Mouse (Mus musculus): Measurements from ENCODE around the gene Nfam1. TPM values are rescaled to one million over a fixed set of nuclear protein-coding genes. Genes with fewer than 3 reads are reported as not detected.
A peak's percentile ranks its signal among the peaks of the same experiment; 100 is the strongest.

Nfam1 gene
- polyA plus RNA-seq, 1 experiment from 2014 or later, result 2.2 TPM

DNA sequence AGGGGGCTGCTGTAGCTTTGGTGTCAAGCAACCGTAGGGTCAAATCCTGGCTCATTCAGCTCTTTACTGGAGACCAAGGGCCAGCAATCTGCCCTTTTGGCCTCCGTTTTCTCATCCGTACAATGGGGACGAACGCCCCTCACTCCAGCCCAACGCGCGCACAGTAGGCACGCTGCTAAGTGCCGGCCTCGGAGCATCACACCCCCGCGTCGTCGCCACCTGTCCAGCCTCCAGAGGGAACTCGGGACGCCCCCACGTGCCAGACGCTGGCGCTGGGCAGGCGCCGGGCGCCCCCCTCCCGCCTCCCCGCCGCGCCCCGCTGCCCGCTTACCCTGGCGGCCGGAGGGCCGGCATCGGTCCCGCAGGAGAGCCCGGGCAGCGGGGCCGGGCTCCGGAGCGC is 70.0 kb downstream of the Nfam1 start:
- peak overlapping the region; percentile 64 for H3K4me2 ChIP-seq (replicated peaks)
- H3K27ac ChIP-seq, result peak overlapping the region; percentile 79
- ATAC-seq (ENCODE audit: low FRiP score), result no peak
- peaks cover 68% of the 10 kb centered on the region for H3K4me1 ChIP-seq
- H3K4me3 ChIP-seq, result peak overlapping the region; percentile 55
- H3K27me3 ChIP-seq, result peaks cover 82% of the 10 kb centered on the region
- WGBS, result 2% methylated on average over 39 of the region's 39 CpGs
- H3K9ac ChIP-seq, result peak overlapping the region; percentile 78
- no peaks in the 10 kb centered on the region for H3K9me3 ChIP-seq (replicated peaks)
- H3K36me3 ChIP-seq, result no peaks in the 10 kb centered on the region

DNA sequence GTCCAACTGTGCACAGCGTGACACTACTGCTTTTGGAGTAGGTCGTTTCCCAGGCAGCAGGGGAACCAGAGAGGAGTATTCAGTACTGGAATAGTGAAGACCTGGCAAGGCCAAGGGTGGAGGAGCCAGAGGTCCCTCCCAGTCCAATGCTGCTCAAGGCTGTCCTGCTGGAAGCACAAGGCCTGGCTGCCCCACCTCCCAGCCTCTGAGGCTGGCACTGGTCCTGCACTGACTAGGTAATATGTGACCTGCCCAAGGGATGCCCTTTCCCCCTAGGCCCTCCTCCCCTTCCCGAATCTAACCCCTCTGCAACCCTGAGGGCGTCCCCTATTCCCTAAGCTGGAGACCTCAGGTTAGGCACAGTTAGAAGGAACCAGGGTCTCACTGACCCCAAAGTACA is 70.6 kb downstream of the Nfam1 start:
- Histone ChIP-seq H3K4me1 (peaks cover 68% of the 10 kb centered on the region), H3K36me3 (no peaks in the 10 kb centered on the region), H3K9me3 (replicated peaks) (no peaks in the 10 kb centered on the region), H3K27ac (peak overlapping the region; percentile 79), H3K27me3 (peaks cover 76% of the 10 kb centered on the region), H3K4me3 (peak overlapping the region; percentile 55), H3K9ac (peak overlapping the region; percentile 78; the same call in 1 of the 2 replicates), H3K4me2 (replicated peaks) (peak overlapping the region; percentile 64)
- ATAC-seq (ENCODE audit: low FRiP score), result no peak
- 31% methylated on average over 4 of the region's 4 CpGs for WGBS

DNA sequence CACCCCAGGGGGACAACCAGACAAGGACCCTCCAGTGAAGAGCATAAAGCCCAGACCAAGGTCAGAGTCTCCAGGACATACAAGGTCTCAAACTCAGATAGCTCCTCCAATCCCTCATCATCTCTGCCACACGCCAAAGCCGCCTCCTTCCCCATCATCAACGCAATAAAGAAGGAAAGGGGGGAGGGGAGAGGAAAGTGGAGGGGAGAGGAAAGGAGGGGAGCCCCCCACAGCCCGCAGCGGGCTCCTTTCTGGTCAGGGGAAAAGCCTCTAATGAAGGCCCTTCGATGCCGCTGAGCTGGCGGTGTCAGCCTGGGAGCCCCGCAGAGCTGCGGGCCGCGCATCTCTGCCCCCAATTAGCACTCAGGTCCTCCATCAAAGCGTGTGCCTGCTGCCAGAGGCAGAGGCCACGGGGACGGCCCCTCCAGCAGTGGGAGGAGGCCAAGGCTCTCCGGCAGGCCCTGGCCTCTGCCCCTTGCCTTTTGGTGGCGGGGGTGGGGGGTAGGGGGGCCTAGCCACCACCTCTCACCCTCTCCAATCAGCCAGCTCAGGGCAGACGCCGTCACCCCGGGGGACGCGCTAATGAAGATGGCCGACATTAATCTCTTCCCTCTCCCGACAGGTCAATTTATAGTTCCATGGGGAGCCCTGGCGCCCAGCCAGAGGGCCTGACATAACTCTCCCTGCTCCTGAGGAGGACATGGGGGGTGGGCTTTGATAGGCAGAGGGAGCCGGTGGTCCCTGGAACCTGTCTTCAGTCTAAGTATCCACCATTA is 72.1 kb downstream of the Nfam1 start:
- ATAC-seq (ENCODE audit: low FRiP score), result peak; percentile 41
- Histone ChIP-seq H3K9ac (peak overlapping the region; percentile 53; the same call in 1 of the 2 replicates), H3K4me3 (peak overlapping the region; percentile 24), H3K9me3 (replicated peaks) (no peaks in the 10 kb centered on the region), H3K4me1 (peaks cover 80% of the 10 kb centered on the region), H3K27me3 (peaks cover 75% of the 10 kb centered on the region), H3K36me3 (no peaks in the 10 kb centered on the region), H3K27ac (peak overlapping the region; percentile 74), H3K4me2 (replicated peaks) (peak overlapping the region; percentile 64)
- under 1% methylated on average over 21 of the region's 26 CpGs for WGBS

- H3K9ac ChIP-seq, result peak overlapping the region; percentile 35; the same call in 1 of the 2 replicates
- H3K9me3 ChIP-seq (replicated peaks), result no peaks in the 10 kb centered on the region
- no peak overlapping the region for H3K4me3 ChIP-seq
- no peak for ATAC-seq (ENCODE audit: low FRiP score)
- peak overlapping the region; percentile 64; the same call in 1 of the 2 replicates for H3K27ac ChIP-seq
- H3K4me1 ChIP-seq, result peaks cover 86% of the 10 kb centered on the region
- peak overlapping the region; percentile 41 for H3K4me2 ChIP-seq (replicated peaks)
- H3K27me3 ChIP-seq, result peaks cover 75% of the 10 kb centered on the region
- WGBS, result 60% methylated on average over 12 of the region's 12 CpGs
- no peaks in the 10 kb centered on the region for H3K36me3 ChIP-seq
Observed at GRCm38 (mm10) chr15:82959151-82959550, 74.0 kb downstream of the Nfam1 start.

DNA sequence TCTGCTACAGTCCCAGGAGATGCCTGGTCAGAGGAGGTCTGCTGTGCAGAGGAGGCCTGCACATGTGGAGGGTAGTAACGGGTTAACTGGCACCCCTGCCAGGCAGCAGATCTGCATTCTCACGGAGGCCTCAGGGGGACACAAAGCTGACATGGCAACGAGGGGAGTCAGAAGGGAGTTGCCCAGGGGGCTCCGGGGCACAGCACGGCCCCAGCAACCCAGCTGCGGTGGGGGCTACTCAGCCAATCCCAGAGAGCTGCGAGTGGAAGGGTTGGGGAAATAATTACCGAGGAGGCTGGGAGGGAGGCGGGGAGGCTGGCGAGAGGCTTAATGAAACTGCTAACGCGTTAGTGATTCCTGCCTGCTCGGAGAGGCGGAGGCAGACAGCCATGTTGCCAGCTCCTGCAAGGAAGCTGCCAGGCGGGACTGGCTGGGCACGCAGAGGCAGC is 74.8 kb downstream of the Nfam1 start:
- Histone ChIP-seq H3K9ac (peak overlapping the region; percentile 14; the same call in 1 of the 2 replicates), H3K36me3 (no peaks in the 10 kb centered on the region), H3K4me2 (replicated peaks) (peak overlapping the region; percentile 41), H3K4me3 (peak overlapping the region; percentile 12; the same call in 1 of the 2 replicates), H3K4me1 (peaks cover 92% of the 10 kb centered on the region), H3K27ac (peak overlapping the region; percentile 64), H3K9me3 (replicated peaks) (no peaks in the 10 kb centered on the region), H3K27me3 (peaks cover 84% of the 10 kb centered on the region)
- ATAC-seq (ENCODE audit: low FRiP score), result peak; percentile 57
- 2% methylated on average over 16 of the region's 16 CpGs for WGBS

- no peaks in the 10 kb centered on the region for H3K36me3 ChIP-seq
- no peak overlapping the region for H3K9ac ChIP-seq
- ATAC-seq (ENCODE audit: low FRiP score), result no peak
- peaks cover 92% of the 10 kb centered on the region for H3K4me1 ChIP-seq
- H3K27ac ChIP-seq, result no peak overlapping the region
- H3K4me3 ChIP-seq, result no peak overlapping the region
- WGBS, result 64% methylated on average over 4 of the region's 4 CpGs
- no peaks in the 10 kb centered on the region for H3K9me3 ChIP-seq (replicated peaks)
- H3K27me3 ChIP-seq, result peaks cover 79% of the 10 kb centered on the region
- no peak overlapping the region for H3K4me2 ChIP-seq (replicated peaks)
Observed at GRCm38 (mm10) chr15:82956721-82957120, 76.4 kb downstream of the Nfam1 start.

DNA sequence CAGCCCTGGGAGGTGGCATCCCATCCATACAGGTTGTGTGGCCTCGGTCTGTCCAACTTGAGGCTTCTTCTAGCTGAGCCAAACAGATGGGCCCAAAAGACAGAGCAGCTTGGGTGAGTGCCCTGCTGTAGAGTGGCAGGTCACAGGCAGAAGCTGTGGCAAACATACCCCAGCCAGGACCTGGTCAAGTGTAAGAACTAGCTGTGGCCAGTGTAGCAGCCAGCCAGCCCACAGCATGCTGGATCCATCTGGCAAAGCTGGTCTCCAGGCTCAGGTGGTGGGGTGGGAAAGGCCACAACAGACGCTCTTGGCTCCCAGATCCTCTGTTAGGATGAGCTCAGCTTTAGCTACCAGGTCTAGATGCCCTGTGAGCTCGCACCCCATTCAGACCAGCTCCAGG is 76.8 kb downstream of the Nfam1 start:
- H3K9ac ChIP-seq, result no peak overlapping the region

GRCm38 (mm10) chr15:82955286-82955685 is 77.8 kb downstream of the Nfam1 start:
- no peak for ATAC-seq (ENCODE audit: low FRiP score)
- peaks cover 90% of the 10 kb centered on the region for H3K4me1 ChIP-seq
- H3K27me3 ChIP-seq, result peaks cover 79% of the 10 kb centered on the region
- whole genome bisulfite sequencing, result 91% methylated on average over 8 of the region's 8 CpGs
- H3K9ac ChIP-seq, result no peak overlapping the region
- no peak overlapping the region for H3K27ac ChIP-seq
- no peaks in the 10 kb centered on the region for H3K36me3 ChIP-seq
- no peaks in the 10 kb centered on the region for H3K9me3 ChIP-seq (replicated peaks)
- no peak overlapping the region for H3K4me2 ChIP-seq (replicated peaks)
- H3K4me3 ChIP-seq, result no peak overlapping the region

More for the DNA sequence above, 76.8 kb downstream of the Nfam1 start:
- Histone ChIP-seq H3K4me2 (replicated peaks) (no peak overlapping the region), H3K4me1 (peaks cover 90% of the 10 kb centered on the region), H3K4me3 (no peak overlapping the region), H3K9me3 (replicated peaks) (no peaks in the 10 kb centered on the region), H3K36me3 (no peaks in the 10 kb centered on the region), H3K27ac (no peak overlapping the region), H3K27me3 (peaks cover 79% of the 10 kb centered on the region)
- WGBS, result 83% methylated on average over 3 of the region's 3 CpGs
- no peak for ATAC-seq (ENCODE audit: low FRiP score)

- no peak overlapping the region for H3K4me3 ChIP-seq
- peaks cover 79% of the 10 kb centered on the region for H3K27me3 ChIP-seq
- H3K36me3 ChIP-seq, result no peaks in the 10 kb centered on the region
- no peaks in the 10 kb centered on the region for H3K9me3 ChIP-seq (replicated peaks)
- 73% methylated on average over 5 of the region's 5 CpGs for WGBS
- H3K27ac ChIP-seq, result no peak overlapping the region
- no peak overlapping the region for H3K4me2 ChIP-seq (replicated peaks)
- H3K9ac ChIP-seq, result no peak overlapping the region
- no peak for ATAC-seq (ENCODE audit: low FRiP score)
- peaks cover 88% of the 10 kb centered on the region for H3K4me1 ChIP-seq
Observed at GRCm38 (mm10) chr15:82954034-82954433, 79.1 kb downstream of the Nfam1 start.

- 20% methylated on average over 4 of the region's 4 CpGs for WGBS
- H3K9me3 ChIP-seq (replicated peaks), result no peaks in the 10 kb centered on the region
- no peak overlapping the region for H3K9ac ChIP-seq
- H3K4me3 ChIP-seq, result no peak overlapping the region
- H3K27me3 ChIP-seq, result peaks cover 84% of the 10 kb centered on the region
- peaks cover 86% of the 10 kb centered on the region for H3K4me1 ChIP-seq
- peak; percentile 29; the same call in 1 of the 2 replicates for ATAC-seq (ENCODE audit: low FRiP score)
- no peaks in the 10 kb centered on the region for H3K36me3 ChIP-seq
- H3K27ac ChIP-seq, result peak overlapping the region; percentile 70
- H3K4me2 ChIP-seq (replicated peaks), result 0 out of 2 replicates have a peak overlapping the region, but pooled peaks have one; percentile 5
Observed at GRCm38 (mm10) chr15:82953096-82953495, 80.0 kb downstream of the Nfam1 start.

GRCm38 (mm10) chr15:82952292-82952705 is 80.8 kb downstream of the Nfam1 start:
- WGBS, result 3% methylated on average over 20 of the region's 20 CpGs
- peaks cover 92% of the 10 kb centered on the region for H3K27me3 ChIP-seq

GRCm38 (mm10) chr15:82950246-82950645 is 82.9 kb downstream of the Nfam1 start:
- Histone ChIP-seq H3K27me3 (peaks cover 75% of the 10 kb centered on the region), H3K4me3 (no peak overlapping the region), H3K4me2 (replicated peaks) (no peak overlapping the region), H3K27ac (no peak overlapping the region), H3K9me3 (replicated peaks) (no peaks in the 10 kb centered on the region), H3K4me1 (peaks cover 83% of the 10 kb centered on the region), H3K36me3 (no peaks in the 10 kb centered on the region), H3K9ac (no peak overlapping the region)
- WGBS, result 50% methylated on average over 8 of the region's 8 CpGs
- no peak for ATAC-seq (ENCODE audit: low FRiP score)

More at GRCm38 (mm10) chr15:82952292-82952705, 80.8 kb downstream of the Nfam1 start:
- H3K4me1 ChIP-seq, result peaks cover 86% of the 10 kb centered on the region
- no peak overlapping the region for H3K9ac ChIP-seq
- H3K4me3 ChIP-seq, result no peak overlapping the region
- H3K4me2 ChIP-seq (replicated peaks), result peak overlapping the region; percentile 5; the same call in 1 of the 2 replicates
- H3K36me3 ChIP-seq, result no peaks in the 10 kb centered on the region
- H3K9me3 ChIP-seq (replicated peaks), result no peaks in the 10 kb centered on the region
- peak; percentile 80 for ATAC-seq (ENCODE audit: low FRiP score)
- peak overlapping the region; percentile 70 for H3K27ac ChIP-seq

All from hindbrain, embryonic 12.5 days (tissue).